Mouse (Mus musculus): Measurements from ENCODE around the gene Nkx6-2. TPM values are rescaled to one million over a fixed set of nuclear protein-coding genes. Genes with fewer than 3 reads are reported as not detected.

Gene Nkx6-2
- total and polyA plus RNA-seq, 3 experiments = 0.24 TPM; not detected in 2

- no peak for DNase-seq
Measured at GRCm38 (mm10) chr7:139570788-139571187, 11.8 kb downstream of the Nkx6-2 start.

GRCm38 (mm10) chr7:139566533-139566932 lies 16.1 kb downstream of the Nkx6-2 start:
- DNase-seq = no peak

GRCm38 (mm10) chr7:139565998-139566397 lies 16.6 kb downstream of the Nkx6-2 start:
- no peak for DNase-seq

GRCm38 (mm10) chr7:139564161-139564560 lies 18.4 kb downstream of the Nkx6-2 start:
- no peak for DNase-seq

- no peak for DNase-seq
Measured at GRCm38 (mm10) chr7:139563425-139563824, 19.2 kb downstream of the Nkx6-2 start.

GRCm38 (mm10) chr7:139559659-139560058 lies 22.9 kb downstream of the Nkx6-2 start:
- DNase-seq = no peak

- no peak for DNase-seq
Measured at GRCm38 (mm10) chr7:139556746-139557526, 25.7 kb downstream of the Nkx6-2 start.

GRCm38 (mm10) chr7:139556331-139556730 lies 26.3 kb downstream of the Nkx6-2 start:
- DNase-seq = no peak

- no peak for DNase-seq
Measured at GRCm38 (mm10) chr7:139551519-139551918, 31.1 kb downstream of the Nkx6-2 start.

- no peak for DNase-seq
Measured at GRCm38 (mm10) chr7:139550086-139550783, 32.4 kb downstream of the Nkx6-2 start.

- no peak for DNase-seq
Measured at GRCm38 (mm10) chr7:139547325-139547724, 35.3 kb downstream of the Nkx6-2 start.

- DNase-seq = no peak
Measured at GRCm38 (mm10) chr7:139544706-139545625, 37.6 kb downstream of the Nkx6-2 start.

- no peak for DNase-seq
Measured at GRCm38 (mm10) chr7:139541422-139541821, 41.2 kb downstream of the Nkx6-2 start.

GRCm38 (mm10) chr7:139540601-139541000 lies 42.0 kb downstream of the Nkx6-2 start:
- no peak for DNase-seq

GRCm38 (mm10) chr7:139538541-139538940 lies 44.1 kb downstream of the Nkx6-2 start:
- DNase-seq = no peak

- DNase-seq = no peak
Measured at GRCm38 (mm10) chr7:139537831-139538230, 44.8 kb downstream of the Nkx6-2 start.

- no peak for DNase-seq
Measured at GRCm38 (mm10) chr7:139536831-139537230, 45.8 kb downstream of the Nkx6-2 start.

- no peak for DNase-seq
Measured at GRCm38 (mm10) chr7:139536331-139536730, 46.3 kb downstream of the Nkx6-2 start.

- no peak for DNase-seq
Measured at GRCm38 (mm10) chr7:139531428-139531801, 51.2 kb downstream of the Nkx6-2 start.

- DNase-seq = peak; percentile 87
Measured at GRCm38 (mm10) chr7:139530591-139531427, 51.8 kb downstream of the Nkx6-2 start.
